Mouse (Mus musculus) kidney, embryonic 15.5 days (tissue): ENCODE results near the gene Mycbpap. TPM values are rescaled to one million over a fixed set of nuclear protein-coding genes. Genes with fewer than 3 reads are reported as not detected.

Experiments used
- ATAC-seq: fragments of 200-750 bp; cut with Nextera tagmentation; replicated peaks from 2 replicates; pipeline ENCODE4 v1.8.0; 2017; ENCODE audit warnings: moderate TSS enrichment; ENCODE audit not compliant: low FRiP score
- H3K27ac ChIP-seq: fragments of 300-500 bp; sonication (generic); 2 replicates; pipeline ENCODE4 v1.5.1; 2015; ENCODE audit warnings: mild to moderate bottlenecking, inconsistent platforms
- H3K27me3 ChIP-seq: fragments of 300-500 bp; sonication (generic); 2 replicates; pipeline ENCODE4 v1.6.1; 2015; ENCODE audit warnings: inconsistent platforms
- H3K36me3 ChIP-seq: fragments of 300-500 bp; sonication (generic); 2 replicates; pipeline ENCODE4 v1.6.1; 2015; ENCODE audit warnings: inconsistent platforms
- H3K4me1 ChIP-seq: fragments of 300-500 bp; sonication (generic); 2 replicates; pipeline ENCODE4 v1.6.1; 2015; ENCODE audit warnings: inconsistent platforms
- H3K4me2 ChIP-seq: fragments of 300-500 bp; sonication (generic); 2 replicates; pipeline ENCODE4 v1.6.1; 2015; ENCODE audit warnings: moderate library complexity, mild to moderate bottlenecking, inconsistent platforms
- H3K4me3 ChIP-seq: fragments of 300-500 bp; sonication (generic); replicated peaks from 2 replicates; pipeline ENCODE4 v1.5.1; 2015; ENCODE audit warnings: mild to moderate bottlenecking, inconsistent platforms
- H3K9ac ChIP-seq: fragments of 300-500 bp; sonication (generic); 2 replicates; pipeline ENCODE4 v1.6.1; 2015; ENCODE audit warnings: mild to moderate bottlenecking, inconsistent platforms
- H3K9me3 ChIP-seq: fragments of 300-500 bp; sonication (generic); replicated peaks from 2 replicates; pipeline ENCODE4 v1.6.1; 2016; ENCODE audit warnings: inconsistent platforms
- WGBS: fragments of 180-500 bp; shearing (Covaris S2); methylation state at CpG from one replicate; pipeline ENCODE4 v1.1.7; 2015; ENCODE audit warnings: mixed read lengths; 5-methylcytosine and 5-hydroxymethylcytosine counted together
- polyA plus RNA-seq: library from polyadenylated mRNA; unstranded; fragments of >200 nt; fragmentation: Nextera tagmentation; extraction: Ambion mirVana; gene quantifications from 2 replicates; pipeline ENCODE4 v1.2.1, GENCODE M21; 2015

Mycbpap gene
- polyA plus RNA-seq, 1 experiment from 2014 or later = 3.6 TPM

DNA sequence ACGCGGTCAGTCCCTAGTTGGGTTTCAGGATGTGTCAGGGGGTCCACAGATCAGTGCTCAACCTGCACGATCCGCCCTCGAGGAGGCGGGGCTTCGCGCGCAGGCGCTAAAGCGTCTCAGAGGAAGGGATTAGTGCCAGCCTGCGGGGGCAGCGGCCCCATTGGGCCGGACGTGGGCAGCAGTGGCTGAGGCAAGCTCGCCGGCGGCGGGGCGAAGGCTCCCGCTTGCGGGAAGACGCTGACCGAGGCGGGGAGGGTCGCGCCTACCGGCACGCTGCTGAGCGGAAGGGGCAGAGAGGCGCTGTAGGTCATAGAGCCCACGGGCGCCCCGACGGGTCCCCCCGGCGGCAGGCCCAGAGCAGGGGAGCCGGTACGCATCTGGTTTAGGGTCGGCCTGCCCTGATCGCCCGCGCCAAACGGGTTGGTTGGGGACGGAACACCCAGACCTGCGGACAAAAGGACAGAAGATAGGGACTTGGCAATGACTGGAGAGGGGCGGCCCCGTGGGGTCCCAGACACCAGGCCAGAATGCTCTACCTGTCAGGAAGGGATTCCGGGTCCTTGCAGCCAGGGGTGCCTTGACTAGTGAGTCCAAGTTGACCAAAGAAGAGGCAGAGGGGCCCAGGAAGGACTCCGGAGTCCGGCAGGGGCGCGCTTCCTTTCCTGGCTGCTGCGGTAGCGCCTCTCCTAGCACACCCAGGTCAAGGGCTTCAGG lies 30.4 kb downstream of the Mycbpap start:
- Histone ChIP-seq H3K4me3 (peak overlapping the region; percentile 48), H3K36me3 (peaks cover 9% of the 10 kb centered on the region), H3K27me3 (peaks cover 46% of the 10 kb centered on the region), H3K4me1 (peaks cover 40% of the 10 kb centered on the region), H3K27ac (no peak overlapping the region), H3K4me2 (peak overlapping the region; percentile 83), H3K9me3 (no peaks in the 10 kb centered on the region), H3K9ac (peak overlapping the region; percentile 48; the same call in 1 of the 2 replicates)
- WGBS = 7% methylated on average over 55 of the region's 55 CpGs
- peak; percentile 61 for ATAC-seq

DNA sequence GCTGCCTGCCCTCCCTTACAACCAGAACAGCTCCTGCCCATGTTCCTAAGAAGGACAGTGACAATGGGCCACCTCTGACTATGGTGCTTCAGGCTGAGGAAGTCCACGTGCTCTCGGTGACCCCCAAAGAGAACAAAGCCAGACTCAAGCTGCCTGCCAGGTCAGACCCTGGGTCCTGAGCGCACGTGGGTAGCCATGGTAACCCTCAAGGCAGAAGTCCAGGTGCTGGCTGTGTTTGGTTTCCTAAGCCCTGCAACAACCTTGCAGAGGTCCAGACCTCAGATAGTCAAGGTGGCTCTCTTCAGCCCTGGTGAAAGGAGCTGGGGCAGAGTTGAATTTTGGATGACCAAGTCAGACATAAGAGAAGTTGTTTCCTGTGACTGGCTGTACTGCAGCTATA lies 31.8 kb downstream of the Mycbpap start:
- Histone ChIP-seq H3K9me3 (no peaks in the 10 kb centered on the region), H3K27me3 (peaks cover 58% of the 10 kb centered on the region), H3K9ac (no peak overlapping the region), H3K36me3 (peaks cover 2% of the 10 kb centered on the region), H3K4me2 (no peak overlapping the region), H3K4me1 (peaks cover 33% of the 10 kb centered on the region), H3K4me3 (no peak overlapping the region), H3K27ac (no peak overlapping the region)
- no peak for ATAC-seq
- 36% methylated on average over 4 of the region's 4 CpGs for WGBS

DNA sequence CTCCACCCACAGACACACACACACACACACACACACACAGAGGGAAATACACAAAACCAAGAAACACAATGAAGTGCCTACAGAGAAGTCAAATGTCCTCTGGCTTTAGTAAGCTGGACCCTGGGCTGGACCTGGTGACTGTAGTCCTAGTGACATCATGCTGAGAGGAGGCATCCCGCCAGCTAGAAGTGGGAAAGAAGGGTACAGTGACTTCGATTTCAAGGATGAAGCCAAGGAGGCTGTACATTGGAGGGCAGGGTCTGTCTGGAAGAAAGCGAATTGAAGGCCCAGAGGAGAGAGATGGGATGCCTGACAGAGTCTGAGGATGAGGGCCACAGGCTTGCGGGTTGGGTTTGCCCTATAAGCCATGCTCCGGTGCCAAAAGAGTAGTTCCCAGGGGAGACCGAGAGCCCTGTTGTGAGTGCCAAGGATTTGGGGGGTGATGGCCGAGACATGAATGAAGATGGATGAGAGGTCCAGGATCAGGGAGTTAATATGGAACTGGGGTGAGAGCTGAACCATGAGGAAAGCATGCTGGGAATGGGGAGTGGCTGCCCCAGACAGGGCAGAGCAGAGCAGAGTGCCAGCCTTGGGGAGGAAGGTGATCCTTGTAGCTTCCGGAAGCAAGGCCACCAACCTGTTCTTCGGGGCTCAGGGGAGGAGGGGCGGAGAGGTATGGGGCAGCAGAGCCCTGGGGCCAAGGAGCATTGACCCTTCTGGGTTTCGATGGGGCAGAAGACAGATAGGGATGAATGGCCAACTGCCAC lies 32.6 kb downstream of the Mycbpap start:
- Histone ChIP-seq H3K4me1 (peaks cover 33% of the 10 kb centered on the region), H3K9me3 (no peaks in the 10 kb centered on the region), H3K4me2 (no peak overlapping the region), H3K9ac (no peak overlapping the region), H3K36me3 (no peaks in the 10 kb centered on the region; the same call in 1 of the 2 replicates), H3K27me3 (peaks cover 59% of the 10 kb centered on the region), H3K27ac (no peak overlapping the region), H3K4me3 (no peak overlapping the region)
- ATAC-seq = no peak
- 83% methylated on average over 11 of the region's 11 CpGs for whole genome bisulfite sequencing

DNA sequence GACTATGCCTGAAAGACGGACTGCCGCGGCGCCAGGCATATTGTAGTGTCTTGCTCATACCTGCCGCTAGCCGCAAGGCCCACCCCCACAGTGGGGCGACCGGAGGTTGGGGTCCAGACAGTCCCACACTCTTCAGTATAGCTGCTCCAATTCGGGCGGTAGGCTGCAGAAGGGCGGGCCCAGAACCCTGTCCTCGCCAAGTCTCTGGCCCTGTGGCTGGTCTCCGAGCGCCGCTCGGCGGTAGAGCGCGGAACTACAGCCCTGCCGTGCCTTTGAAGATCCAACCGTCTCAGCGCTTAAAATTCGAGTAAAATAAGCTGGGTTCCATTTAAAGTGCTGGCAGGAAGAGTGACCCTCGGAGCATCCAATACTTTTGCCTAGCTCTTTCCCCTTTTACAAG lies 35.5 kb downstream of the Mycbpap start, which contains the start of gene Spata20:
Gene Spata20 (minus strand): TSS at position 179 of the 400 bp plus-strand sequence.
- peak within 1 kb of the TSS; percentile 52 for H3K4me2 ChIP-seq
- H3K27ac ChIP-seq = no peak within 1 kb of the TSS
- peaks cover 40% of the 10 kb centered on the region for H3K27me3 ChIP-seq
- H3K9me3 ChIP-seq = no peaks in the 10 kb centered on the region
- ATAC-seq = peak; percentile 70
- H3K4me1 ChIP-seq = peaks cover 26% of the 10 kb centered on the region
- 3% methylated on average over 24 of the region's 24 CpGs for WGBS
- H3K4me3 ChIP-seq = peak within 1 kb of the TSS; percentile 19; the same call in 1 of the 2 replicates
- H3K9ac ChIP-seq = no peak within 1 kb of the TSS
- no peaks in the 10 kb centered on the region for H3K36me3 ChIP-seq

DNA sequence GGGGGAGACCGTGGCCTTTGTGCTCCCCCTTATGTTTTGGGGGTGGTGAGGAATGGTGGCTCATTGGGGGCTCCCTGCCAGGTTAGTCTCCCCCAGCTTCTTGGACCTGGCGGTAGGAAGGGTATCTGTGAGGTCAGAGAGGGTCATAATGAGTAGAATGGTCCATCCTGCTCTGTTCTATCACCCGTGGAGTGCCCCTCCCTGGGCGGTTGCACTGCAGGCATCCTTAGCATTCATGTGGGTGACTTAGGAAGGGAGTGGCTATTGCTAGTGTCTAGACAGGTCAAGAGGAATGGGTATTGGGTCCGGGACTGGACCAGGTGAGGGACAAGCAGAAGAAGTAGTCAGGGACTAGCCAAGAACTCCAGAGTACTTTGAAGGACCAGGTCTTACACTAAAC lies 36.3 kb downstream of the Mycbpap start:
- 65% methylated on average over 5 of the region's 5 CpGs for WGBS
- H3K36me3 ChIP-seq = no peaks in the 10 kb centered on the region
- no peak overlapping the region for H3K9ac ChIP-seq
- no peak overlapping the region for H3K27ac ChIP-seq
- H3K4me1 ChIP-seq = peaks cover 20% of the 10 kb centered on the region
- H3K4me3 ChIP-seq = no peak overlapping the region
- ATAC-seq = no peak
- no peaks in the 10 kb centered on the region for H3K9me3 ChIP-seq
- no peak overlapping the region for H3K4me2 ChIP-seq
- H3K27me3 ChIP-seq = peaks cover 40% of the 10 kb centered on the region

DNA sequence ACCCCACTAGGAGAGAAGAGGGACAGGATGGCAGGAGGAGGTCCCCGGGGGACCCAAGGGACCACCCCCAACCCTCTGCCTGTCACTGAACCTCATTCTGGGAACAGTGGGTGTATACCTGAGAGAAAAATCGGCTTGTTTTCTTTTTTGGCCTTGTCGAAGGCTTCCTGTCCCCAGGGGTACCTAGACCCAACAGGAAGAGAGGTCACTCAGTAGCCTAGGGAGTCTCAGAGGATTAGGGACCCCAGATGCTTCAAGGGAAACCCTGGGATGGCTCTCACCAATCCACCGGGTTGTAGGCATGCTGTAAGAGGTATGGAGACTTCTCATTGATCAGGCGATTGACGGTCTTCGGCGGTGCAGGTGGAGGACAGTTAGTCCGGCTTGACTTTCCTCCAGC lies 36.9 kb downstream of the Mycbpap start:
- 88% methylated on average over 9 of the region's 9 CpGs for WGBS
- no peak for ATAC-seq
- Histone ChIP-seq H3K4me1 (peaks cover 15% of the 10 kb centered on the region), H3K9me3 (no peaks in the 10 kb centered on the region), H3K27ac (no peak overlapping the region), H3K27me3 (peaks cover 38% of the 10 kb centered on the region), H3K4me3 (no peak overlapping the region), H3K4me2 (no peak overlapping the region), H3K36me3 (no peaks in the 10 kb centered on the region), H3K9ac (no peak overlapping the region)

DNA sequence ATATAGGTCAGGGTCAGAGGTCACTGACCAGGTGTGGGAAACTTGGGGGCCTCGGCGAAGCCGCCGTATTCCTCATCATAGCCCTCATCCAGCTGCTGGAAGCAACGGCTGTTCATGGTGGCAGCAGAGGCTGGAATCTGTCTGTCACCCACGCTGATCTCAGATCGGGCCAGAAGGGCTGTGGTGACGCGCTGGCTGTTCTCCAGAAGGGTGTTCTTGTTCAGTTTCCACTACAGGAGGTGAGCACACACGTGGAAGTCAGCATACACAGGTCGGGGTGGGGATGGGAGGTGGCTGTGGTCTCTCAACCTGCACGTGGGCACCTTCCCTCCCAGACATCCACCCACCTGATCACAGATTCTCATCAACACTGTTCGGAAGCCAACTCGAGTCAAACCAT lies 37.6 kb downstream of the Mycbpap start:
- ATAC-seq = no peak
- WGBS = 74% methylated on average over 14 of the region's 14 CpGs

DNA sequence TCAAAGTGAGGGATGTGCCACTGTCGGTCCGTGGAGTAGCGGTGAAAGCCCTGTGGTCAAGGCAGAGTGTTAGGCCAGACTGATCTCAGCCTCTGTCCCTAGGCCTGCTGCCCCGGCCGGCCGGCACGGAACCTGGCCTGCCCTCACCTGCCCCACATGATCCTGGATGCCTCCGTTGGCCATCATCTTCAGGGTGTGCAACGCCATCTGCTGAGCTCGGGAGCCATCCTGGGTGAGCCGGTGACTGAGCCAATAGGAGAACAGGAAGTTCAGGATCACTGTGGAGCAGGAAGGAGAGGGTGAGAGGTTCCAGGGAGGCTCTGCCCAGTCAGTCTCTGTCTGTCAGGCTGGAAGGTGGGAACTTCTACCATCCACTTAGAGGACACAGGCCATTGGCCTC lies 38.1 kb downstream of the Mycbpap start:
- peaks cover 10% of the 10 kb centered on the region for H3K4me1 ChIP-seq
- WGBS = 78% methylated on average over 11 of the region's 11 CpGs

More for the DNA sequence above, 37.6 kb downstream of the Mycbpap start:
- H3K9ac ChIP-seq = no peak overlapping the region
- H3K9me3 ChIP-seq = no peaks in the 10 kb centered on the region
- no peak overlapping the region for H3K4me3 ChIP-seq
- H3K27me3 ChIP-seq = peaks cover 35% of the 10 kb centered on the region
- no peak overlapping the region for H3K27ac ChIP-seq
- no peaks in the 10 kb centered on the region for H3K36me3 ChIP-seq
- H3K4me2 ChIP-seq = no peak overlapping the region
- H3K4me1 ChIP-seq = peaks cover 10% of the 10 kb centered on the region

DNA sequence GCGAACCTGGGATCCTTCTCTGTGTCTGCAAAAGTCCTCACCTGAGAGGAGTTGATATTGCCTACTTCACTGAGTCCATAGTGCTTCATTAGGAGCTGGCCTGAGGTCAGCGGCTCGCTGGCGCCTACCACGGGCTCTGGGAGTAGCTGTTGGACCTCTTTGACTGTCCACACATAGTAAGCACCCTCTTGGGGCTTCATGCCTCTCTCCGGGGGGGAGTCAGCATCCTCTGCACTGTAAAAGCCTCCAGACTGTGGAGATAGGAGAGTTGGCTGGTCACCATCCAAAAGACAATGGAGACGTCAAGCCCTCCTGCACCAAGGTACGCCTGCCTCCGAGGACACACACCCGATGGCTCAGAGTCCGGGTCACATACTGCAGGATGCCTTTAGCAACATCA lies 38.8 kb downstream of the Mycbpap start:
- no peak overlapping the region for H3K9ac ChIP-seq
- peaks cover 10% of the 10 kb centered on the region for H3K4me1 ChIP-seq
- H3K4me3 ChIP-seq = no peak overlapping the region
- H3K4me2 ChIP-seq = no peak overlapping the region
- H3K36me3 ChIP-seq = no peaks in the 10 kb centered on the region
- ATAC-seq = no peak
- no peak overlapping the region for H3K27ac ChIP-seq
- WGBS = 91% methylated on average over 11 of the region's 11 CpGs
- H3K27me3 ChIP-seq = peaks cover 44% of the 10 kb centered on the region
- H3K9me3 ChIP-seq = no peaks in the 10 kb centered on the region

More for the DNA sequence above, 38.1 kb downstream of the Mycbpap start:
- H3K27me3 ChIP-seq = peaks cover 40% of the 10 kb centered on the region
- H3K36me3 ChIP-seq = no peaks in the 10 kb centered on the region
- no peak overlapping the region for H3K4me3 ChIP-seq
- H3K4me2 ChIP-seq = no peak overlapping the region
- H3K9me3 ChIP-seq = no peaks in the 10 kb centered on the region
- no peak overlapping the region for H3K9ac ChIP-seq
- H3K27ac ChIP-seq = no peak overlapping the region
- ATAC-seq = no peak

DNA sequence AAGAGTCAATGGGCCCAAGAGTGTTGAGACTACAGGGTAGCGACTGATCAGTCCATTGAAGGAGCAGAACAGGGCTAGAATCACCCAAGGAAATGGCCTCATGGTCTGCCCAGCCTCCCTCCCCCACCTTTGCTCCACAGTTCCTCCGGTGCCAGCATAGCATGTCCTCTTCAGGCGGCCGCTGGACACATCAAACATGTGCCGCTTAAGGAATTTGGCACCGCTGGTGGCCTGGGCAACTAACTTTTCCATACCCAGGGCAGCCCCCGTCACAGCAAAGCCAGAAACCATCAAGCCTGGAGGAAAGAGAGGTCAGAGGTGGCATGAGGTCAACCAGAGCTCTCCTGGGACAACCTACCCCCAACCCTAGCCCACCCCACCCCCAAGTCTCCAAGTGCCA lies 39.6 kb downstream of the Mycbpap start:
- no peak overlapping the region for H3K9ac ChIP-seq
- no peak overlapping the region for H3K27ac ChIP-seq
- H3K36me3 ChIP-seq = no peaks in the 10 kb centered on the region
- H3K4me1 ChIP-seq = peaks cover 10% of the 10 kb centered on the region
- no peaks in the 10 kb centered on the region for H3K9me3 ChIP-seq
- no peak overlapping the region for H3K4me3 ChIP-seq
- WGBS = 97% methylated on average over 7 of the region's 7 CpGs
- no peak for ATAC-seq
- H3K27me3 ChIP-seq = peaks cover 43% of the 10 kb centered on the region
- no peak overlapping the region for H3K4me2 ChIP-seq

DNA sequence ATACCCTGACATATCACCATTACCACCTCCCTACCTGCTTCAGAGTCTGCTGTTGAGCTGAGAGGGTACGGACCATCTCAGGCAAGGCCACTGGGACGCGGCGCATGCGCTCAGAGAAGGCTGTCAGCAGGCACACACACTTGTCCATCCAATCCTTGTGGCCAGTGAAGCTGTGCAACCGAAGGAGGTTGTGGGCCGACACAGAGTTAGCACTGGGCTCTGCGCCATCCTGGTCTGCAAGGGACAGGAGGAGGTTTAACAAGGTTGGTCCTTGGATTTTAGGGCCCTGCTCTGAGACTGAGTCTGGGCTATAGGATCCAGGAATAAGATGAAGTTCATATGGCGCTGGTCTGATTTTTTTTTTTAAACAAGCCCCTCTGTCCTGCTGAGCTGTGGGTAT lies 41.2 kb downstream of the Mycbpap start:
- Histone ChIP-seq H3K4me3 (no peak overlapping the region), H3K4me2 (no peak overlapping the region), H3K4me1 (peaks cover 8% of the 10 kb centered on the region), H3K9me3 (no peaks in the 10 kb centered on the region), H3K27me3 (peaks cover 41% of the 10 kb centered on the region), H3K9ac (no peak overlapping the region), H3K27ac (no peak overlapping the region), H3K36me3 (no peaks in the 10 kb centered on the region)
- ATAC-seq = no peak
- 85% methylated on average over 9 of the region's 9 CpGs for WGBS

DNA sequence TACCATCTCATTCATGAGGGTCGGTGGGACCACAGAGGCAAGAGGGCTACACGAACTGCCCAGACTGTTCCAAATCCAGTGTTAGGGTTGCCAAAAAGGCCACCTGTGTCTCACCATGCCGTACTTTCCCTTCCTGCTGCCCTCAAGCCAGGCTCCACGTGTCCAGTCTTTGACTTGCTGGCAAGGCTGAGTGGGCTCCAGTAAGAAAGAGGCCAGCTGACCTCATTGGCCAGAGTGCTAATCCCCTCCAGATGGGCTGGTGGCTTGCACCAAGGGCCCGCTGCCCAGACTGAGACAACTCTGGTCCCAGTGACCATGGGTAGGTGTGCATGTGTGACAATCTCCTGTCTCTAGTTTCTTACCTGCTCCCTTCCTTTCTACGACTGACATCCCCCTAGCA lies 43.9 kb downstream of the Mycbpap start:
- ATAC-seq = no peak
- H3K4me1 ChIP-seq = peaks cover 33% of the 10 kb centered on the region
- H3K27me3 ChIP-seq = peaks cover 53% of the 10 kb centered on the region
- H3K27ac ChIP-seq = no peak overlapping the region
- H3K9me3 ChIP-seq = no peaks in the 10 kb centered on the region
- no peak overlapping the region for H3K4me3 ChIP-seq
- no peak overlapping the region for H3K9ac ChIP-seq
- WGBS = 79% methylated on average over 6 of the region's 6 CpGs
- no peaks in the 10 kb centered on the region for H3K36me3 ChIP-seq
- H3K4me2 ChIP-seq = no peak overlapping the region
